Mouse (Mus musculus) hindbrain, embryonic 11.5 days (tissue): ENCODE data around the gene Arap1. TPM values are rescaled to one million over a fixed set of nuclear protein-coding genes. Genes with fewer than 3 reads are reported as not detected.

ENCODE experiments used
- ATAC-seq: fragments of 200-750 bp; cut with Nextera tagmentation; 2 replicates; pipeline ENCODE4 v1.8.0; 2017; ENCODE audit warnings: mild to moderate bottlenecking, moderate TSS enrichment, moderate library complexity; ENCODE audit not compliant: low FRiP score
- DNase-seq: peaks from one replicate; pipeline ENCODE4 v3.0.0-alpha.2; 2015; ENCODE audit warnings: low spot score
- H3K27ac ChIP-seq: fragments of 300-500 bp; sonication (generic); 2 replicates; pipeline ENCODE4 v1.5.1; 2014; ENCODE audit warnings: mild to moderate bottlenecking, low read depth, low read length
- H3K27me3 ChIP-seq: fragments of 300-500 bp; sonication (generic); 2 replicates; pipeline ENCODE4 v1.6.1; 2014; ENCODE audit warnings: mild to moderate bottlenecking, low read length, moderate library complexity, mixed read lengths; ENCODE audit not compliant: control insufficient read depth, insufficient read depth
- H3K36me3 ChIP-seq: fragments of 300-500 bp; sonication (generic); 2 replicates; pipeline ENCODE4 v1.6.1; 2014; ENCODE audit warnings: mild to moderate bottlenecking, low read length, moderate library complexity, mixed read lengths; ENCODE audit not compliant: control insufficient read depth, insufficient read depth
- H3K4me1 ChIP-seq: fragments of 300-500 bp; sonication (generic); replicated peaks from 2 replicates; pipeline ENCODE4 v1.6.1; 2014; ENCODE audit warnings: low read length, mixed read lengths; ENCODE audit not compliant: control insufficient read depth, insufficient read depth
- H3K4me2 ChIP-seq: fragments of 300-500 bp; sonication (generic); replicated peaks from 2 replicates; pipeline ENCODE4 v1.6.1; 2014; ENCODE audit warnings: mild to moderate bottlenecking, low read depth, low read length
- H3K4me3 ChIP-seq: fragments of 300-500 bp; sonication (generic); 2 replicates; pipeline ENCODE4 v1.5.1; 2014; ENCODE audit warnings: low read depth, low read length
- H3K9ac ChIP-seq: fragments of 300-500 bp; sonication (generic); 2 replicates; pipeline ENCODE4 v1.6.1; 2014; ENCODE audit warnings: low read depth, low read length
- H3K9me3 ChIP-seq: fragments of 300-500 bp; sonication (generic); 2 replicates; pipeline ENCODE4 v1.6.1; 2016; ENCODE audit warnings: low read length; ENCODE audit not compliant: control insufficient read depth
- WGBS: fragments of 180-500 bp; shearing (Covaris S2); extraction: QIAGEN DNeasy Blood & Tissue Kit; methylation state at CpG from one replicate; pipeline ENCODE4 v1.1.7; 2014; 5-methylcytosine and 5-hydroxymethylcytosine counted together
- polyA plus RNA-seq: library from polyadenylated mRNA; unstranded; fragments of >200 nt; fragmentation: Nextera tagmentation; extraction: Ambion mirVana; gene quantifications from 2 replicates; pipeline ENCODE4 v1.2.1, GENCODE M21; 2014

The Arap1 gene
- polyA plus RNA-seq, 1 experiment from 2014 or later = 13.9 TPM

- H3K4me3 ChIP-seq = no peak overlapping the region
- no peak overlapping the region for H3K9ac ChIP-seq
- peak; percentile 70 for DNase-seq
- H3K4me1 ChIP-seq = peaks cover 18% of the 10 kb centered on the region
- peak overlapping the region; percentile 9 for H3K4me2 ChIP-seq
- H3K27me3 ChIP-seq = peaks cover 11% of the 10 kb centered on the region
- ATAC-seq = no peak
- no peaks in the 10 kb centered on the region for H3K36me3 ChIP-seq
- no peak overlapping the region for H3K27ac ChIP-seq
- no peaks in the 10 kb centered on the region for H3K9me3 ChIP-seq
- 3% methylated on average over 27 of the region's 27 CpGs for WGBS
Observed at GRCm38 (mm10) chr7:101419013-101419770, 71.3 kb downstream of the Arap1 start.

- peak within 1 kb of the TSS; percentile 34; the same call in 1 of the 2 replicates for H3K9ac ChIP-seq
- H3K27ac ChIP-seq = 0 out of 2 replicates have a peak within 1 kb of the TSS, but pooled peaks have one; percentile 10
- 13% methylated on average over 6 of the region's 6 CpGs for WGBS
- H3K4me2 ChIP-seq = peak within 1 kb of the TSS; percentile 29; the same call in 1 of the 2 replicates
- H3K27me3 ChIP-seq = peaks cover 11% of the 10 kb centered on the region
- no peaks in the 10 kb centered on the region for H3K9me3 ChIP-seq
- ATAC-seq (peak; percentile 39; the same call in 1 of the 2 replicates), DNase-seq (peak; percentile 25)
- H3K36me3 ChIP-seq = no peaks in the 10 kb centered on the region
- H3K4me1 ChIP-seq = 0 out of 2 replicates have a peak, but pooled peaks cover 2% of the 10 kb centered on the region
- no peak within 1 kb of the TSS for H3K4me3 ChIP-seq
Observed at GRCm38 (mm10) chr7:101421529-101421928, 73.7 kb downstream of the Arap1 start, which contains the start of gene Pde2a. Gene Pde2a, plus strand, starts transcription at chr7:101421691.

- peak overlapping the region; percentile 34; the same call in 1 of the 2 replicates for H3K9ac ChIP-seq
- H3K4me3 ChIP-seq = no peak overlapping the region
- H3K9me3 ChIP-seq = no peaks in the 10 kb centered on the region
- no peaks in the 10 kb centered on the region for H3K36me3 ChIP-seq
- H3K4me1 ChIP-seq = 0 out of 2 replicates have a peak, but pooled peaks cover 2% of the 10 kb centered on the region
- H3K4me2 ChIP-seq = peak overlapping the region; percentile 29; the same call in 1 of the 2 replicates
- H3K27ac ChIP-seq = no peak overlapping the region
- 26% methylated on average over 3 of the region's 3 CpGs for WGBS
- ATAC-seq (no peak; the same call in 1 of the 2 replicates), DNase-seq (peak; percentile 40)
- peaks cover 11% of the 10 kb centered on the region for H3K27me3 ChIP-seq
Observed at GRCm38 (mm10) chr7:101422069-101422468, 74.2 kb downstream of the Arap1 start.

GRCm38 (mm10) chr7:101422646-101423045, 74.8 kb downstream of the Arap1 start:
- Histone ChIP-seq H3K9me3 (no peaks in the 10 kb centered on the region), H3K27me3 (peaks cover 9% of the 10 kb centered on the region), H3K4me1 (0 out of 2 replicates have a peak, but pooled peaks cover 2% of the 10 kb centered on the region), H3K36me3 (no peaks in the 10 kb centered on the region), H3K4me2 (no peak overlapping the region), H3K4me3 (no peak overlapping the region), H3K27ac (no peak overlapping the region), H3K9ac (no peak overlapping the region)
- ATAC-seq = no peak
- no peak for DNase-seq
- WGBS = 80% methylated on average over 8 of the region's 8 CpGs

GRCm38 (mm10) chr7:101423970-101424369, 76.1 kb downstream of the Arap1 start:
- peaks cover 5% of the 10 kb centered on the region for H3K27me3 ChIP-seq
- no peaks in the 10 kb centered on the region for H3K36me3 ChIP-seq
- no peak for DNase-seq
- H3K9ac ChIP-seq = no peak overlapping the region
- H3K27ac ChIP-seq = no peak overlapping the region
- H3K9me3 ChIP-seq = no peaks in the 10 kb centered on the region
- H3K4me2 ChIP-seq = no peak overlapping the region
- 68% methylated on average over 6 of the region's 6 CpGs for WGBS
- no peak overlapping the region for H3K4me3 ChIP-seq
- ATAC-seq = no peak
- H3K4me1 ChIP-seq = 0 out of 2 replicates have a peak, but pooled peaks cover 2% of the 10 kb centered on the region

- ATAC-seq = no peak
- no peak overlapping the region for H3K4me2 ChIP-seq
- H3K9me3 ChIP-seq = no peaks in the 10 kb centered on the region
- no peak overlapping the region for H3K4me3 ChIP-seq
- WGBS = 74% methylated on average over 8 of the region's 8 CpGs
- H3K36me3 ChIP-seq = no peaks in the 10 kb centered on the region
- no peak overlapping the region for H3K27ac ChIP-seq
- no peaks in the 10 kb centered on the region; the same call in 1 of the 2 replicates for H3K27me3 ChIP-seq
- DNase-seq = no peak
- no peaks in the 10 kb centered on the region for H3K4me1 ChIP-seq
- no peak overlapping the region for H3K9ac ChIP-seq
Observed at GRCm38 (mm10) chr7:101426692-101427091, 78.8 kb downstream of the Arap1 start.

- no peaks in the 10 kb centered on the region for H3K4me1 ChIP-seq
- H3K27ac ChIP-seq = no peak overlapping the region
- H3K9ac ChIP-seq = no peak overlapping the region
- WGBS = 18% methylated on average over 2 of the region's 2 CpGs
- H3K4me2 ChIP-seq = no peak overlapping the region
- no peak for ATAC-seq
- no peak overlapping the region for H3K4me3 ChIP-seq
- peak; percentile 70 for DNase-seq
- H3K9me3 ChIP-seq = no peaks in the 10 kb centered on the region
- H3K36me3 ChIP-seq = no peaks in the 10 kb centered on the region
- H3K27me3 ChIP-seq = no peaks in the 10 kb centered on the region
Observed at GRCm38 (mm10) chr7:101427736-101428135, 79.9 kb downstream of the Arap1 start.

- WGBS = 74% methylated on average over 6 of the region's 6 CpGs
Observed at GRCm38 (mm10) chr7:101435038-101435437, 87.2 kb downstream of the Arap1 start.

GRCm38 (mm10) chr7:101437876-101438275, 90.0 kb downstream of the Arap1 start:
- no peaks in the 10 kb centered on the region for H3K9me3 ChIP-seq
- H3K4me2 ChIP-seq = no peak overlapping the region
- no peak overlapping the region for H3K9ac ChIP-seq
- no peaks in the 10 kb centered on the region for H3K27me3 ChIP-seq
- DNase-seq (peak; percentile 46), ATAC-seq (no peak)
- H3K36me3 ChIP-seq = no peaks in the 10 kb centered on the region
- 13% methylated on average over 1 of the region's 1 CpGs for WGBS
- H3K4me1 ChIP-seq = no peaks in the 10 kb centered on the region
- no peak overlapping the region for H3K27ac ChIP-seq
- H3K4me3 ChIP-seq = no peak overlapping the region

More at GRCm38 (mm10) chr7:101435038-101435437, 87.2 kb downstream of the Arap1 start:
- DNase-seq (no peak), ATAC-seq (no peak)
- no peaks in the 10 kb centered on the region for H3K4me1 ChIP-seq
- no peak overlapping the region for H3K27ac ChIP-seq
- H3K4me2 ChIP-seq = no peak overlapping the region
- no peaks in the 10 kb centered on the region for H3K36me3 ChIP-seq
- H3K9me3 ChIP-seq = no peaks in the 10 kb centered on the region
- H3K4me3 ChIP-seq = no peak overlapping the region
- no peaks in the 10 kb centered on the region for H3K27me3 ChIP-seq
- H3K9ac ChIP-seq = no peak overlapping the region
